Mouse (Mus musculus) splenic B cell, adult 2 months (primary cell): ENCODE results near the gene S100a13.

Experiments used
- DNase-seq: peaks from one replicate; pipeline ENCODE4 v3.0.0-alpha.2; 2011; ENCODE audit warnings: low read depth, low spot score
- H3K27me3 ChIP-seq: 2 replicates; pipeline ENCODE4 v1.6.1; 2012; ENCODE audit warnings: mild to moderate bottlenecking, low read length, moderate library complexity, mixed read lengths; ENCODE audit not compliant: control insufficient read depth, poor library complexity, insufficient read depth, severe bottlenecking
- H3K36me3 ChIP-seq: 2 replicates; pipeline ENCODE4 v1.6.1; 2012; ENCODE audit warnings: mild to moderate bottlenecking, low read length, moderate library complexity, mixed read lengths; ENCODE audit not compliant: control insufficient read depth, poor library complexity, insufficient read depth, severe bottlenecking

Gene S100a13

DNA sequence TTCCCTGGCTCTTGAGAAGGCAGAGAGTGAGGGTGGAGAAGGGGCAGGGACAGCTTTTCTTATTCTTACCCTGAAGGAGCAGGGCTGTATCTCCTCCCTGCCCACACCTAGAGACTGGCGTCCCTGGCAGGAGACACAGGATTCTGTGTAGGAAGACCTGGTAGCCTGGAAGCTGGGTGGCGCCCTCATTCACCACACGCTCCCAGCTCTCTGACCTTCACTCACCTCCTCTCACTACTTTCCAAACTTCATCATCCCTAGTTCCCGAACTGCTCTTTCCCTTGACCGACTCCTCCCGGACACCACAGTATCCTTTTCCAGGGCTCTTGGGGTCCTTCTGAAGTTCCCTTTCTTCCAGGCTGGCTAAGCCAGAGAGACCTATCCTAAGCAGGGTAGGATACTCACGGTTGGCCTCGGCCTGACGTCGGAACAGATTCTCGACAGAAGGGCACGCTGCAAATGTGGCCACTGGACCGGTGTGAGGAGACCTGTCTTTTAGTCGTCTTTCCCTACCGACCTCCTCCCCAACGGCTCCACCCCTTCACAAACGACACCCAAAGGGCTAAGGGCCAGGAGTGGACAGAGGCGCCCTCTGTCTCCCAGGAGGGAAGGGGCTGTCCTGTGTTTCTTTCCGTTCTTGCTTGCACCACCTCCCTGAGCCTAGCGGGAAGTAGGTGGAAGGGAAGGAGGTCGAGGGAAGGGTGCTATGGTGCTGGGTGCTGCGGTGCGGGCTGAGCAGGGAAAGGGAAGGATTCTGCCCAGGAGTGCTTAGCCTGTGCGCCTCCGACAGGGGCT lies at the start of gene S100a13, which contains the start of gene S100a1:
TSS of gene S100a13 (plus strand) at position 640 of the 795 bp plus-strand sequence.
TSS of gene S100a1 (minus strand) at position 597 of the 795 bp plus-strand sequence.
- H3K36me3 ChIP-seq, result no peaks in the 10 kb centered on the region
- no peaks in the 10 kb centered on the region for H3K27me3 ChIP-seq
- peak; percentile 37 for DNase-seq

- no peak for DNase-seq
- Histone ChIP-seq H3K36me3 (no peaks in the 10 kb centered on the region), H3K27me3 (peaks cover 4% of the 10 kb centered on the region; the same call in 1 of the 2 replicates)
These were observed 49.6 kb upstream of the S100a13 start for GRCm38 (mm10) chr3:90464552-90465080.

DNA sequence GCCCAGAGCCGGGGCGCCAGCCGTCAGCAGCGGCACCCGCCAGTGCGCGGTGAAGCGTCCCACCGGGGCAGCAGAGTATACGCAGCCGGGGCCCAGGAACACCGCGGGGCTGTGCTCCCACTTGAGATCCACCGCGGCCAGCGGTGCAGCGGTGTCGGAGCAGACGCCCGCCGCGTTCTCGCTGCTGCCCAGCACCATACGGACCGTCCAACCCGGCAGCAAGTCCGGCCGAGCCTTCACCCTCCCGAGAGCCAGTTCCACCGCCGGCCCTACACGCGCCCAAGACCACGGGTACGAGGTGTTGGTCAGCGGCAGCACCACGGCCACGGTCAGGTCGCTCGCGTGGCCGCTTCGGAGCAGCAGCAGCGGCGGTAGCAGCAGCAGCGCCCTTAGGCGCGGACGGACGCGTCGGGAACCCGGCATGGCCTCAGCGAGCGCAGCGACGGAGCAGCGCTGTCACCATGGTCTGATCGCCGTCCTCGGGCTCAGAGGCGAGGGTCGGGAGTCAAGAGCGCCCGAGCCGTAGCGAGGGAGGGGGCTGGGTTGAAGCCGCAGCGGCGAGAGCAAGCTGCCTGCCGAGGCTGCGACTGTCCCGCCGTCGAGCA lies 49.1 kb upstream of the S100a13 start:
- Histone ChIP-seq H3K27me3 (peaks cover 4% of the 10 kb centered on the region; the same call in 1 of the 2 replicates), H3K36me3 (no peaks in the 10 kb centered on the region)
- DNase-seq, result peak; percentile 45

DNA sequence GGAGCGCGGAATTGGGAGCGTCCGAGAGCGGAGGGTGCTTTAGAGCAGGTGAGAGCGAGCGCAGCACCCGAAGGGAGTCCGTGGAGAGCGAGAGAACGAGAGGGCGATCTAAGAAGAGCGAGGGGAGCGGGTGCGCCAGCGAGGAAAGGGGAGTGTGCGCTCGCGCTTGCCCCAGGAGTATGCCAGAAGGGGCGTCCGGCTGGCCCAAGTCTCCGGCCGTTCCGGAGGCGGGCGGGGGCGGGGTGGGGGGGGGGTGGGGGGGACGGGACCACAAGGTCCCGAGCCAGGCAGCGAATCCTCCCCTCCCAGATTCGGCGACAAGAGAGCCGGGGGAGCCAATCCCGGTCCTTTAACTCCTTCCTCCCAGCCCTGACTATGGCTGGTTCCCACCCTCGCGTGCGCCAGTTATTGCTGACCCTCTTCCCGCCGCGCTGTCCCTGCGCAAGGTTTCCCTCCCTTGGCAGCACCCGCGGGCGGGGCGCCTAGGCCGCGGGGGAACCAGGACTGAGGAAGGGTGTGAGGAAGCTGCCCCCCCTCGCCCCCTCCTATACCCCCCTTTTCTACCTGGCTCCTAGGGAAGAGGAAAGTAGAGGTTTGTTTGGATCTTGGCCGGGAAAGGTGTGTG lies 48.4 kb upstream of the S100a13 start, which contains the start of gene Npr1:
TSS of gene Npr1 (minus strand) at position 181 of the 625 bp plus-strand sequence.
- no peak for DNase-seq
- Histone ChIP-seq H3K36me3 (no peaks in the 10 kb centered on the region), H3K27me3 (peaks cover 4% of the 10 kb centered on the region; the same call in 1 of the 2 replicates)

GRCm38 (mm10) chr3:90466311-90466766 lies 47.9 kb upstream of the S100a13 start:
- H3K36me3 ChIP-seq, result no peaks in the 10 kb centered on the region
- H3K27me3 ChIP-seq, result peaks cover 4% of the 10 kb centered on the region; the same call in 1 of the 2 replicates
- peak; percentile 52 for DNase-seq

DNA sequence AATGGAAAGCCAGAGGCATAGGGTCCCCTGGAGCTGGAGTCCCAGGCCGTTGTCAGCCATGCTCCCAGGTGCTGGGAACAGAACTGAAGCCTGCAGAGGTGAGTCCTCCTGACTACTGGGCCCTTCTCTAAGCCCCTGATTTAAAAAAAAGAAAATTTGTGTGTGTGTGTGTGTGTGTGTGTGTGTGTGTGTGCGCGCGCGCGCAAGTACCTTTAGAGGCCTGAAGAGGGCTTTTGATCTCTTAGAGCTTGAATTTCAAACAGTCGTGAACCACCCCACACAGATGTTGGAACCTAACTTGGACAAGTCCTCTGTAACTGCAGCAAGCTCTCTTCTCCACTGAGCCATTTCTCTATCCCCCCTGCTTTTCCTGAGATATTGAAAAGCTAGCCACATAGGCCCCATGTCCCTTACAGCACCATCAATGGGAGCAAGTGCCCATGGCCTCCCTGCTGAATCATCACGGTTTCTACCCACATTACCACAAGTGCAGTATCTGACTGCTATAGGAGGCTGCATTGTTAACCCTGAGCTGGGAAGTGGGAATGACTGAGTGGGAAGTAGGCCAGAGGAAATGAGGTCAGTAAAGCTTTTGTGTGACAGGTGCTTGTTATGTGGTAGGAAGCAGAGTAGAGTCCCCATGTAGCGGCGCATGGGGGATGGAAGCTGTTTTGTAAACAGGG lies 46.5 kb upstream of the S100a13 start:
- peaks cover 4% of the 10 kb centered on the region; the same call in 1 of the 2 replicates for H3K27me3 ChIP-seq
- DNase-seq, result no peak
- no peaks in the 10 kb centered on the region for H3K36me3 ChIP-seq

- peak; percentile 86 for DNase-seq
- Histone ChIP-seq H3K36me3 (no peaks in the 10 kb centered on the region), H3K27me3 (no peaks in the 10 kb centered on the region)
These were observed 42.0 kb upstream of the S100a13 start for GRCm38 (mm10) chr3:90472213-90472612.

GRCm38 (mm10) chr3:90475151-90475830 lies 38.9 kb upstream of the S100a13 start:
- DNase-seq, result no peak
- Histone ChIP-seq H3K27me3 (no peaks in the 10 kb centered on the region), H3K36me3 (no peaks in the 10 kb centered on the region)

GRCm38 (mm10) chr3:90475831-90476611 lies 38.2 kb upstream of the S100a13 start, which contains the start of gene Ilf2:
TSS of gene Ilf2 (plus strand) at chr3:90476126.
- H3K36me3 ChIP-seq, result no peaks in the 10 kb centered on the region
- no peaks in the 10 kb centered on the region for H3K27me3 ChIP-seq
- DNase-seq, result peak; percentile 99

- Histone ChIP-seq H3K36me3 (peaks cover 8% of the 10 kb centered on the region), H3K27me3 (no peaks in the 10 kb centered on the region)
- no peak for DNase-seq
These were observed 27.2 kb upstream of the S100a13 start for GRCm38 (mm10) chr3:90486998-90487397.

DNA sequence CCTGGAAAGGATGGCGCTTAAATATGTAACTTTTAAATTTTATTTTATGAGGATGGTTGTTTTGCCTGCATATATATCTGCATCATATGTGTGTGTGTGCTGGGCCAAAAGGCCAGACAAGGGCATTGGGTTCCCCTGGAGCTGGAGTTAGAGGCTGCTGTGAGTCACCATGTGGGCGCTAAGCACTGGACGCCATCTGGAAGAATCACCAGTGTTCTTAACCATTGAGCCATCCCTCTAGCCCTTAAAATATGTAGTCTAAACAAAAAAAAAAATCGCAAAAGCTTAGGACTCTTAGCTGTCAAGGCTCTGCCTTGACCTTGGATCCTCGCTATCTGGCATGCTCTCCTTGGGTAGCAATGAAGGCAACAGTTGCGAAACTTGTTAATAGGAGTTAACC lies 25.7 kb upstream of the S100a13 start:
- no peaks in the 10 kb centered on the region for H3K27me3 ChIP-seq
- peaks cover 4% of the 10 kb centered on the region; the same call in 1 of the 2 replicates for H3K36me3 ChIP-seq
- no peak for DNase-seq

- Histone ChIP-seq H3K27me3 (no peaks in the 10 kb centered on the region), H3K36me3 (peaks cover 4% of the 10 kb centered on the region; the same call in 1 of the 2 replicates)
- DNase-seq, result peak; percentile 97
These were observed 23.5 kb upstream of the S100a13 start, which contains the start of gene Snapin for GRCm38 (mm10) chr3:90490696-90491256. TSS of gene Snapin (minus strand) at chr3:90491033.

DNA sequence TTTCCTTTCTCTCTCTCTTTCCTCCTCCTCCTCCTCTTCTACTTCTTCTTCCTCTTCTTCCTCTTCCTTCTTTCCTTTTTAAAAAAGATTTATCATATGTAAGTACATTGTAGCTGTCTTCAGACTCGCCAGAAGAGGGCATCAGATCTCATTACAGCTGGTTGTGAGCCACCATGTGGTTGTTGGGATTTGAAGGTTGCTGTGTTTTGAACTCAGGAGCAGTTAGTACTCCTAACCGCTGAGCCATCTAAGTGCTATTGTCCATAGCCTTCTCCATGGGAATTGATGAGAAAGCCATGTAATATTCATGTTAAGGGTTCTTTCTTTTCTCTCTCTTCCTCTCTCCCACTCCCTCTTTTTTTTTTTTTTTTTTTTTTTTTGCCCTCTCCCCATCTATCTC lies 22.9 kb upstream of the S100a13 start:
- H3K27me3 ChIP-seq, result no peaks in the 10 kb centered on the region
- DNase-seq, result peak; percentile 71
- H3K36me3 ChIP-seq, result peaks cover 4% of the 10 kb centered on the region; the same call in 1 of the 2 replicates
